Mouse (Mus musculus): Measurements from ENCODE around the gene Dusp7. TPM values are rescaled to one million over a fixed set of nuclear protein-coding genes. Genes with fewer than 3 reads are reported as not detected.

The Dusp7 gene
- polyA plus RNA-seq, 1 experiment from 2014 or later: 19.8 TPM

DNA sequence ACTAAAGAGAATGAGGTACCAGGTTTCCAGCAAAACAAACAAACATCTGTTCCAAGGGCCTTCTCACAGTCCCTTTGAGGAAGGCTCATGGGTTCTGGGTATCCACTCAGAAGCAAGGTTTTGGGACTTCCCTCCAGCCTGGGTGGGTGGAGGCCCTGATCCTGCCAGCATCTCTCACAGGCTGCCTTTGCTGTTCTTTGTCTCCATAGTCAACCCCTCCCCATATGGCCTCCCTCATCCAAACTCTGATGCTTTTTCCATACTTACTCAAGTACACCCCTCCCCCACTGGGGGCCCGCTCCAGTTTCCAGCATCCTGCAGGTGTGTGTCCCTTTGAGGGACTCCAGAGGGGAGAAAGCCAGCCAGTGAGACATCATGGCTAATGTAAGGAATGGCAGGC lies 2.2 kb upstream of the Dusp7 start:
- Histone ChIP-seq H3K36me3 (ENCODE audit: control insufficient read depth, insufficient read depth, low read length) (peaks cover 7% of the 10 kb centered on the region), H3K4me1 (ENCODE audit: control insufficient read depth in 2 of 2, insufficient read depth in 2 of 2, low read length in 2 of 2) (peaks cover 11 to 13% of the 10 kb centered on the region in 2 experiments), H3K27ac (replicated peaks in 1 of 2; ENCODE audit: control insufficient read depth in 1 of 2, insufficient read depth in 1 of 2, low read depth in 2 of 2, low read length in 2 of 2) (no peak overlapping the region), H3K9me3 (ENCODE audit: control insufficient read depth, low read length) (no peaks in the 10 kb centered on the region), H3K27me3 (ENCODE audit: control insufficient read depth, insufficient read depth, low read length) (no peaks in the 10 kb centered on the region), H3K4me2 (ENCODE audit: low read length) (no peak overlapping the region; the same call in 1 of the 2 replicates), H3K9ac (ENCODE audit: low read length) (no peak overlapping the region), H3K4me3 (ENCODE audit: control insufficient read depth in 1 of 2, insufficient read depth in 1 of 2, low read depth in 1 of 2, low read length in 2 of 2) (no peak overlapping the region)
- ATAC-seq (ENCODE audit: insufficient number of reproducible peaks, insufficient read depth, low FRiP score, low read depth): no peak
- WGBS: 63% methylated on average over 1 of the region's 1 CpGs

DNA sequence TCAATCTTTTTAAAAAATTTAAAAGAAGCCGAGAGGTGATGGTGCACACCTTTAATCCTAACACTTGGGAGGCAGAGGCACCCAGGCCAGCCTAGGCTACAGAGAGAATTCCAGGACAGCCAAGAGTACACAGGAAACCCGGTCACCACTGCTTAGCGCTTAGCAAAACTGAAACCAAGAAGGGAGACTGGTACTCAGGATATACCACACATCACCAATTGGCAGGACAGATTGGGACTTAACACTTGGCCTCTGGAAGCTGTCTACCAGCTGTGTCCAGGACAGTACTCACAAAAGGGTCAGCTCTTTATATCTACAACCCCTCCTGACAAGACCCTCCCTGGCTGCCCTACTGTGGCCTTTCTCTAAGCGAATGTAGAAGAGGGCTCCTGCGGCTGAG lies 1.4 kb upstream of the Dusp7 start:
- H3K9ac ChIP-seq (ENCODE audit: low read length): peak overlapping the region; percentile 72
- H3K4me2 ChIP-seq (ENCODE audit: low read length): peak overlapping the region; percentile 85
- peaks cover 12% of the 10 kb centered on the region for H3K36me3 ChIP-seq (ENCODE audit: control insufficient read depth, insufficient read depth, low read length)
- peak overlapping the region; percentile 73 to 89 for H3K4me3 ChIP-seq (ENCODE audit: control insufficient read depth in 1 of 2, insufficient read depth in 1 of 2, low read depth in 1 of 2, low read length in 2 of 2)
- 24% methylated on average over 5 of the region's 5 CpGs for WGBS
- H3K27ac ChIP-seq (replicated peaks in 1 of 2; ENCODE audit: control insufficient read depth in 1 of 2, insufficient read depth in 1 of 2, low read depth in 2 of 2, low read length in 2 of 2): peak overlapping the region; percentile 69 to 93
- ATAC-seq (ENCODE audit: insufficient number of reproducible peaks, insufficient read depth, low FRiP score, low read depth): no peak
- no peaks in the 10 kb centered on the region for H3K9me3 ChIP-seq (ENCODE audit: control insufficient read depth, low read length)
- H3K27me3 ChIP-seq (ENCODE audit: control insufficient read depth, insufficient read depth, low read length): no peaks in the 10 kb centered on the region
- peaks cover 19 to 21% of the 10 kb centered on the region in 2 experiments for H3K4me1 ChIP-seq (ENCODE audit: control insufficient read depth in 2 of 2, insufficient read depth in 2 of 2, low read length in 2 of 2)

DNA sequence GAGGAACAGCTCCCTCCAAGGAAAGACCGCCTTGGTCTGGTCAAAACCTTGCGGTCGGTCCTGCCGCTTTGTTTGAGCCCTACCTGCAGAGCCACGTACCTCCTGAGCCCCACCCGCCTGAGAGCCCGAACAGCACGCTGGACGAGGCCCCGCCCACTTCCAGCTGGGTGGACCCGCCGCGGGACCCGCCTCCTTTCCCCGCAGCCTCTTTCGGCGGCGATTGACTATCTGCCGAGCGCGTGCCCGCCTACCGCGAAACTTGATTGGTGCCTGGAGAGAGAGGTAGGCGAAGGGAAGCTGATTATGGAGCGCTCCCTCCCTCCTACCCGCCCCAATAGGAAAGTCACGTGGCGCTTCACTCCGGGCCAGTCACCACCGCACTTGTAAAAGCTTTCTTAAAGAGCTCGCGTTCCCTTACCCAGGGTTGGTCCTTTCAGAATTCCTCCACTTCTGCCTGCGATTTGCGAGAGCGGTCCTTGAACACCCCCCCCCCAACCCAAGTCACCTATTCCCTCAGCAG lies 780 bp upstream of the Dusp7 start:
- Histone ChIP-seq H3K9ac (ENCODE audit: low read length) (peak overlapping the region; percentile 96), H3K4me3 (ENCODE audit: control insufficient read depth in 1 of 2, insufficient read depth in 1 of 2, low read depth in 1 of 2, low read length in 2 of 2) (peak overlapping the region; percentile 73 to 89), H3K4me2 (ENCODE audit: low read length) (peak overlapping the region; percentile 85), H3K27ac (replicated peaks in 1 of 2; ENCODE audit: control insufficient read depth in 1 of 2, insufficient read depth in 1 of 2, low read depth in 2 of 2, low read length in 2 of 2) (peak overlapping the region; percentile 93 to 96), H3K36me3 (ENCODE audit: control insufficient read depth, insufficient read depth, low read length) (peaks cover 19% of the 10 kb centered on the region), H3K9me3 (ENCODE audit: control insufficient read depth, low read length) (no peaks in the 10 kb centered on the region), H3K4me1 (ENCODE audit: control insufficient read depth in 2 of 2, insufficient read depth in 2 of 2, low read length in 2 of 2) (peaks cover 25 to 27% of the 10 kb centered on the region in 2 experiments), H3K27me3 (ENCODE audit: control insufficient read depth, insufficient read depth, low read length) (no peaks in the 10 kb centered on the region)
- WGBS: under 1% methylated on average over 36 of the region's 36 CpGs
- ATAC-seq (ENCODE audit: insufficient number of reproducible peaks, insufficient read depth, low FRiP score, low read depth): peak; percentile 92

DNA sequence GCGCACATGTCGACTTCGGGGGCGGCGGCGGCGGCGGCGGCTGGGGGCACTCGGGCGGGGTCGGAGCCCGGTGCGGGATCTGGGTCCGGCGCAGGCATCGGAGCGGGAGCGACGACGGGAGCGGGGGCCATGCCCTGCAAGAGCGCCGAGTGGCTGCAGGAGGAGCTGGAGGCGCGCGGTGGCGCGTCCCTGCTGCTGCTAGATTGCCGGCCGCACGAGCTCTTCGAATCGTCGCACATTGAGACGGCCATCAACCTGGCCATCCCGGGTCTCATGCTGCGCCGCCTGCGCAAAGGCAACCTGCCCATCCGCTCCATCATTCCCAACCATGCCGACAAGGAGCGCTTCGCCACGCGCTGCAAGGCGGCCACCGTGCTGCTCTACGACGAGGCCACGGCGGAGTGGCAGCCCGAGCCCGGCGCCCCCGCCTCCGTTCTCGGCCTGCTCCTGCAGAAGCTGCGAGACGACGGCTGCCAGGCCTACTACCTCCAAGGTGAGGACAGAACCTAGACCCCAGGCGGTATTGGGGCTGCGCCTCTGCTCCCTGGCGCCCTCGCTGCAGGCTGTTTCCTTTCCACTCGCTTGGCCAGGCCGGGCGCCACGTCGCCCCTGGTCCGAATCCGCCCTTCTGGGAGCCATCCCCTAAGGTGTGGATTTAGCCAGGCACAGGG lies 534 bp downstream of the Dusp7 start:
- Histone ChIP-seq H3K27ac (replicated peaks in 1 of 2; ENCODE audit: control insufficient read depth in 1 of 2, insufficient read depth in 1 of 2, low read depth in 2 of 2, low read length in 2 of 2) (peak overlapping the region; percentile 84 to 93), H3K9ac (ENCODE audit: low read length) (peak overlapping the region; percentile 96), H3K4me1 (ENCODE audit: control insufficient read depth in 2 of 2, insufficient read depth in 2 of 2, low read length in 2 of 2) (peaks cover 25 to 34% of the 10 kb centered on the region in 2 experiments), H3K4me2 (ENCODE audit: low read length) (peak overlapping the region; percentile 85), H3K4me3 (ENCODE audit: control insufficient read depth in 1 of 2, insufficient read depth in 1 of 2, low read depth in 1 of 2, low read length in 2 of 2) (peak overlapping the region; percentile 73 to 89), H3K27me3 (ENCODE audit: control insufficient read depth, insufficient read depth, low read length) (no peaks in the 10 kb centered on the region), H3K36me3 (ENCODE audit: control insufficient read depth, insufficient read depth, low read length) (peaks cover 32% of the 10 kb centered on the region), H3K9me3 (ENCODE audit: control insufficient read depth, low read length) (no peaks in the 10 kb centered on the region)
- peak; percentile 16; the same call in 1 of the 2 replicates for ATAC-seq (ENCODE audit: insufficient number of reproducible peaks, insufficient read depth, low FRiP score, low read depth)
- WGBS: under 1% methylated on average over 70 of the region's 72 CpGs

DNA sequence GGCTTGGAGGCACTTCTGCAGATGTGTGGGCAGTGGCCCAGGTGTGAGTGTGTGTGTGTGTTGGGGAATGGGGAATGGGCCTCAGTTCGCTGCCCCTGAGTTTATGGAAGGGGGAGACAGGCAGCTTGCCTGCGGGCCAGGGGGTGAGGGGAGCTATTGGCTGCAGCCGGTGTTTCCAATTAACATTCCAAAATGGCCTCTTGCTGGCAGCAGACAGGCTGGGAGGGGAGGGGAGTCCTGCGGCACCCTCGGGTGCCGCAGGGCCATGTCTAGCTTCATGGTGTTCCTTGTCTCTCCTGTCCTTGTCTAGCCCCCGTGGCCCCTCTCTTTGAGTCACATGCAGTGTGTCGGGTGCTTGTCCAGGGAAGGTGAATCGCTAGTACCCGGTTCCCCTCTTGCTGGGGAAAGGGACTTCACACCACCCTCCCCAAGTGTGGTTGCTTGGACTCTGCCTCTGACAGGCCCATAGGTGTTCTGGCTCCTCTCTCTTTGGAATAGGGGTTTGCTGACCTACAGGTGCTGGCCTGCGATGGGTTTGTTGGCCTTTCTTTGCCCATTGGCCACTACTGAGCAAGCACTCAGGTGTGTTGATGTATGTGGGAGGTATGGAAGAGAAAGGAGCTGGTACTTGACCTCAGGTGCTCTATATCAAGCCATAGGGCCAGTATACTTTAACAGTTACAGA lies 1.5 kb downstream of the Dusp7 start:
- peak overlapping the region; percentile 85 for H3K4me2 ChIP-seq (ENCODE audit: low read length)
- H3K9ac ChIP-seq (ENCODE audit: low read length): peak overlapping the region; percentile 96
- H3K9me3 ChIP-seq (ENCODE audit: control insufficient read depth, low read length): no peaks in the 10 kb centered on the region
- H3K27me3 ChIP-seq (ENCODE audit: control insufficient read depth, insufficient read depth, low read length): no peaks in the 10 kb centered on the region
- WGBS: 7% methylated on average over 11 of the region's 11 CpGs
- peaks cover 40% of the 10 kb centered on the region for H3K36me3 ChIP-seq (ENCODE audit: control insufficient read depth, insufficient read depth, low read length)
- no peak for ATAC-seq (ENCODE audit: insufficient number of reproducible peaks, insufficient read depth, low FRiP score, low read depth)
- peaks cover 24 to 35% of the 10 kb centered on the region in 2 experiments for H3K4me1 ChIP-seq (ENCODE audit: control insufficient read depth in 2 of 2, insufficient read depth in 2 of 2, low read length in 2 of 2)
- H3K4me3 ChIP-seq (ENCODE audit: control insufficient read depth in 1 of 2, insufficient read depth in 1 of 2, low read depth in 1 of 2, low read length in 2 of 2): peak overlapping the region; percentile 73 to 89
- peak overlapping the region; percentile 84 to 93 for H3K27ac ChIP-seq (replicated peaks in 1 of 2; ENCODE audit: control insufficient read depth in 1 of 2, insufficient read depth in 1 of 2, low read depth in 2 of 2, low read length in 2 of 2)

DNA sequence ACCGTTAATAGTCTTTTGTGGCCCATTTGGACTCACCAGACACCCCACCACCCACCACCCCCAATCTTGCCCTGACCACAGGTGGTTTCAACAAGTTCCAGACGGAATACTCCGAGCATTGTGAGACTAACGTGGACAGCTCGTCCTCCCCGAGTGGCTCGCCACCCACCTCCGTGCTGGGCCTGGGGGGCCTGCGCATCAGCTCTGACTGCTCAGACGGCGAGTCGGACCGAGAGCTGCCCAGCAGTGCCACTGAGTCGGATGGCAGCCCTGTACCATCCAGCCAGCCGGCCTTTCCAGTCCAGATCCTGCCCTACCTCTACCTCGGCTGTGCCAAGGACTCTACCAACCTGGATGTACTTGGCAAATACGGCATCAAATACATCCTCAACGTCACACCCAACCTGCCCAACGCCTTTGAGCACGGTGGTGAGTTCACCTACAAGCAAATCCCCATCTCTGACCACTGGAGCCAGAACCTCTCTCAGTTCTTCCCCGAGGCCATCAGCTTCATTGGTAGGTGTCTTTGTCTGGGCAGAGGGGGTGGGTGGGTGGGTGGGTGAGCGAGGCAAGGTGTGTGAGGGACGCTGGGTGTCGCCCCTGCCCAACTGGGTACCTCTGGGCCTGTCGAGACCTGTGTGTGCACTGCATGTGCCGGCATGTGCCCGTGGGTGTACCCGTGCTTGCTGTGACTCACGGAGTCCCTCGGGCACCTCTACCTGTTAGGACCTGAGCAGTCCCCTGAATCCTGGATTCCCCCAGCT lies 2.4 kb downstream of the Dusp7 start:
- H3K4me3 ChIP-seq (ENCODE audit: control insufficient read depth in 1 of 2, insufficient read depth in 1 of 2, low read depth in 1 of 2, low read length in 2 of 2): peak overlapping the region; percentile 6 to 89; a peak in 2 of 4 replicates
- peak overlapping the region; percentile 85 for H3K4me2 ChIP-seq (ENCODE audit: low read length)
- H3K4me1 ChIP-seq (ENCODE audit: control insufficient read depth in 2 of 2, insufficient read depth in 2 of 2, low read length in 2 of 2): peaks cover 23 to 35% of the 10 kb centered on the region in 2 experiments
- no peaks in the 10 kb centered on the region for H3K27me3 ChIP-seq (ENCODE audit: control insufficient read depth, insufficient read depth, low read length)
- ATAC-seq (ENCODE audit: insufficient number of reproducible peaks, insufficient read depth, low FRiP score, low read depth): no peak
- H3K36me3 ChIP-seq (ENCODE audit: control insufficient read depth, insufficient read depth, low read length): peaks cover 48% of the 10 kb centered on the region
- H3K27ac ChIP-seq (replicated peaks in 1 of 2; ENCODE audit: control insufficient read depth in 1 of 2, insufficient read depth in 1 of 2, low read depth in 2 of 2, low read length in 2 of 2): peak overlapping the region in 1 of 2 experiments; percentile 68; a peak in 1 of 4 replicates
- 84% methylated on average over 30 of the region's 30 CpGs for WGBS
- no peaks in the 10 kb centered on the region for H3K9me3 ChIP-seq (ENCODE audit: control insufficient read depth, low read length)
- H3K9ac ChIP-seq (ENCODE audit: low read length): peak overlapping the region; percentile 96

DNA sequence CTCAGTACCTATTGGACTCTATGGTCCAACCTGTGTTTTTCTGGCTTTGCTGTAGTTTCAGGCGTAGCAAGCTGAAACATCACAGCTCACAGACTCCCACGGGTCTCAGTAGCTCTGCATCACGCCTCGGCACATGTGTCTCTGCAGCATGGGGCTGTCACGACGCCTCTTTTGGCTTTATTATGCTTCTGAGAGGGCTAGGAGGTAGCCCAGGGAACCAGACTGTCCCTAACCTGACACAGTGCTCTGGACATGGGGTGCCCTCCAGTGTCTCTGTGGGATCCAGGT lies 2.9 kb downstream of the Dusp7 start:
- ATAC-seq (ENCODE audit: insufficient number of reproducible peaks, insufficient read depth, low FRiP score, low read depth): no peak
- peaks cover 49% of the 10 kb centered on the region for H3K36me3 ChIP-seq (ENCODE audit: control insufficient read depth, insufficient read depth, low read length)
- no peaks in the 10 kb centered on the region for H3K27me3 ChIP-seq (ENCODE audit: control insufficient read depth, insufficient read depth, low read length)
- H3K27ac ChIP-seq (replicated peaks in 1 of 2; ENCODE audit: control insufficient read depth in 1 of 2, insufficient read depth in 1 of 2, low read depth in 2 of 2, low read length in 2 of 2): peak overlapping the region; percentile 46 to 68; a peak in 3 of 4 replicates
- H3K4me2 ChIP-seq (ENCODE audit: low read length): peak overlapping the region; percentile 85
- H3K9me3 ChIP-seq (ENCODE audit: control insufficient read depth, low read length): no peaks in the 10 kb centered on the region
- peaks cover 23 to 35% of the 10 kb centered on the region in 2 experiments for H3K4me1 ChIP-seq (ENCODE audit: control insufficient read depth in 2 of 2, insufficient read depth in 2 of 2, low read length in 2 of 2)
- 71% methylated on average over 6 of the region's 6 CpGs for WGBS
- peak overlapping the region in 1 of 2 experiments; percentile 89; a peak in 2 of 4 replicates for H3K4me3 ChIP-seq (ENCODE audit: control insufficient read depth in 1 of 2, insufficient read depth in 1 of 2, low read depth in 1 of 2, low read length in 2 of 2)
- peak overlapping the region; percentile 51 for H3K9ac ChIP-seq (ENCODE audit: low read length)

All from heart, embryonic 14.5 days (tissue).